Mouse (Mus musculus) liver, adult (tissue): ENCODE data around the gene Ndufaf2.

ENCODE experiments used
- GATA4 ChIP-seq: IDR thresholded peaks from 2 replicates; pipeline ENCODE4 v1.6.1; 2014; ENCODE audit warnings: mild to moderate bottlenecking, low read length; ENCODE audit not compliant: insufficient replicate concordance

Ndufaf2 gene

DNA sequence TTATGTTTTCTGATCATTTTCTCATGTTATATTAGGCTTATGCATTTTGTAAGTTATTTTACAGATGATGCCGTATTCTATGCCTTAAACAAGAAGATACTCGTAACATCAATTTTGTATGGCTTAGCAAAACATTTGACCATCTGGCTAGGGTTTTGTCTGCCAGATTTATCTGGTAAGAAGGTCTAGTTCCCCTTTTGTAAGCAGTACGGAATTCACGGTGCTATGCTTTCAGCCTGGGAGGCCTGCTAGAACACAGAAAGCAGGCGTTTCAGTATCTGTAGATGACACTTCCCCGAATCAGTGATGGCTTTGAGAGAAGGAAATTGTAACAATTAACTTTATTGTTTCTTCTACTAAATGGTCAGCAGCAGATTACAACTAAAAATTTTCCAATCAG is 80.9 kb downstream of the Ndufaf2 start:
- no peak for TF ChIP-seq GATA4

DNA sequence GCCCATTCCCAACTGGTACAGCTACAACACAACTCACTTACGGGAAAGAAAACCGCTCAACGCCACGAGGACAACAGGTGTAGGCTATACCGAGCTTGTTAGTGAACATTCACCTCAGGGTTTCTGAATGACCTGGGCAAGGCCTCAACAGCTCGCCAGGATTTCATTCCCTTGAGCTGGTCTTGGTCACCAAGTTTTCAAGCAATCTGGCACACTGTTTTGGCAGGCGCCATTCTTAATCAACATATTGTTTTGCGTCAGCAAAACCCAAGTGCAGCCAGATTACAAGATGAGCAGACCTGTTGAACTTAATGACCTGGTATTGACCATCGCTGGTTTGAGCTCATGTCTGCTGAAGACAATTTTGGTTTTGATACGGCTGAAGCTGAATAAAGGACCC is 88.3 kb downstream of the Ndufaf2 start:
- no peak for TF ChIP-seq GATA4

DNA sequence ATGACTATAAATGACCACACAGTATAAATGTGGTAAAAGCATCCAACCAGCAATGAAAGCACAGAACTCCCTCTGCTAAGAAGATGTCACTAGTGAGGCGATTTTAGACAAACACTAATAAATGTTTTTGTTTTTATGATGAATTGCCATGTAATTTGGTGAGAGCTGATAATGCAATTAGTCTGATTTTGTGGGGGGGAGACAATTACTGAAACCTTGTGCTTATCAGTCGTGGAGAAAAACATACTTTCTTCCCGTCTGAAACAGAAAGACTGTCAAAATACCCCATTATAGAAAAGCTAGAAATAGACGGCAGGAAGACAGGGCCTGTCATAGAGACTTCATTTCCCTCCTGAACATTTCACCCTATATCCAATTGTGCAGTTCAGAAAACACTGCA is 89.3 kb downstream of the Ndufaf2 start:
- TF ChIP-seq GATA4, result no peak

DNA sequence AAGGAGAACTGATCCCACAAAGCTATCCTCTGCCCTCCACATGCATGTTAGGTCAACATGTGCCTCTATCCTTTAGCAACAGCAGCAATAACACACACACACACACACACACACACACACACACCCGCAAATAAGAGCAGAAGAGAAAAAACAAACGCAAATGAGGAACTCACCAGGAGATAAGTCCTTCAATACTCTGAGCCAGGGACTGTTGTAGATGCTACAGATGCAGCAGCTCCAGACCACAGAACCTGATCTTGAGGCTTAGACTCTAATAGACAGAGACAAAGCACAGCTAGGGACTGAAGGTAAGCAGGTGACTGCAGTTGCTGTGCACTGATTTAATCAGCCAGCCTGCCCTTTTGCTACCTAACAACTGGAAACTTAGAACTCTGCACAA is 92.4 kb downstream of the Ndufaf2 start:
- no peak for TF ChIP-seq GATA4

DNA sequence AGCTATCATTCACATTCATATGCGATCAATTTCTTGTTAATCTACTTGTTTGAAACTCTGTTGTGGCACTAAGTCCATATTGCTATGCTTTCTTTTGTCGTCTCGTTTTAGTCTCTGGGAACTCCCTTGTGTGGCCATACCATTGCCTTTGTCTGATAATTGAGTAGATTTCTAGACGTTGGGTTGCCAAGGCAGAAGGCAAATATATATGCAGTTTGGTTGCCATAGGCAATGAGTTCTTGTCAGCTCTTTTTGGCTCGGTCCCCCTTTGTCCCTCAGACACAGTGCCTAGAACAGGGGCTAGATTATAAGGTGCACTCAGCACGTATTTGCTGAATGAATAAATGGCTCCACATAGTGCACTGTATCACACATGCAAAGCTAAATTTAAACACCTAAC is 94.1 kb downstream of the Ndufaf2 start:
- no peak for TF ChIP-seq GATA4

DNA sequence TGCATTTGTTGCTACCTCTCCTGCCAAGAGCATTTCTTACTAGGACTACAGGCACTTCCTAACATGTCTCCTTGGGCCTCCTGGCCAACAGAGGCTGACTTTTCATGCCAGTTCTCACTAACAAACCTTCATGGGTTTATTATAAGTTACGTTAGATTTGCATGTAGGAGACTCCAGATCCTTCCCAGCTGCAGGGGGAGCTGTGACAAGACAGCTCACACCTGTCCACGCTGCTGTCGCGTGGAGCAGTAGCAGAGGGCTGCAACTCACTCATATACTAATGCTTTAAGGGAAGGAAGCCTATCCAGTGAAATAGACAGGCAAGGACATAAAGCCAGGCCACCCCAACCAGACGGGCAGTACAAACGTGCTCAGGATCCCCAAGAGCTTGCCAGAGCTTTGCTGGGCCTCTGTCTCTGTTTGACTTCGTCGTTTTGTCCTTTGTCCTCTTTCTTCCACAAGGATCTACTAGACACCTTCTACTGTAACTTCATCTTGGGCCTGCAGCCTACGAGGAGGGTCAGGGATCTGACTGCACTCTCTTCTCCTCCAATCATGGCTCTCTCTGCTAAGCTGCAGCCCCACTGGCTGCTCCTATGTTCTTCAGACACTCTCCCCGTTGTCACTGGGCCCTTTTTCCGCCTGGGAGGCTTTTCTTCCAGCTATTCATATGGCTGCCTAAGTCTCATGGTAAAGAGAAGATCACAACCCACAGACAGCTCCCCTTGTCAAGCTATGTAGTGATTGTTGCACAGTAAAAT is 94.9 kb downstream of the Ndufaf2 start:
- no peak for TF ChIP-seq GATA4

DNA sequence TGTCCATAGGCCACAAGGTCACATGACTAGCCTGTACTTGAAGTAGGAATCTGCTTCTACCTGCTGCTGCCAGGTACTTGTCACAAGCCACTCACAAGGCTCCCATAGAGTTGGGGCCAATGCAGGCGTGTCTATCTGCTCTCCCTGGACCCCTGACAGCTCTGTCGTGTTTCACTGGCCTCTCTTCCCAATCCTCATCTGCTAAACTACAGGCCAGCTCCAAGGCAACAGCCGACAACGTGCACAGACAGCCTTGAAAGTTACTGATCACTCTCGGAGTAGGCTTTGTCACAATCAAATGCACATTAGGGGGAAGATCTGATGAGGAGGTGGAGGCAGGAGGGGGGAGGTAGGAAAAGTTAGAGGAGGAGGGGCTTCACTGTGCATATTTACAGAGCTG is 95.5 kb downstream of the Ndufaf2 start:
- no peak for TF ChIP-seq GATA4

DNA sequence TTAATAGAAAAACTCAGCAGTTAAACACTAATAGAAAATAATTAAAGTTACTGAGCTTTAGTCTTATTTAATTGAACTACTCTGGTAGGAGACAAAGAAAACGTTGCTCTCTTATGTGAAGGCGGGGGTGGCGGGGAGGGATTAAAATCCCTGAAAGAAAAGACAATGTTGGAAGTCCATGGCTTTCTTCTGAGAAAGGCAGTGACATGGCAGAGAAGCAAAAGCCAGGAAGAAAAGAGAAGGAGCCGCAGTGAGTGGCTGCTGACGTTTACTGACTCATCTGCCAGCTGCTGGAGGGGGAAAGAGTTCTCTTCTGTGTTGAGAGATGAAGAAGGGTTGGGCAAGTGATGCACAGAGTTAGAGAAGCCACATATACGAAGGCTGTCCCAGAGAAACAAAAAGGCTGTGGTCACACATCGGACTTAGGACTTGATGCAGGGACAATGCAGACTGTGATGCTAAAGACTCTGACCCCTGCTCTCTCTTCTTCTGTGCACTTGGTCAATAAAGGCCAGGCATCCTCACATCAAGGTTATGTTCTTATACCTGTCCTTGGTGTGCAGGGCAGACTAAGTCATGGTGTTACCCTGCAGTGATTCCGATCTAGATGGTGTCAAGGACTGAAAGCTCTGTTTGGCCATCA is 97.4 kb downstream of the Ndufaf2 start:
- TF ChIP-seq GATA4, result no peak

DNA sequence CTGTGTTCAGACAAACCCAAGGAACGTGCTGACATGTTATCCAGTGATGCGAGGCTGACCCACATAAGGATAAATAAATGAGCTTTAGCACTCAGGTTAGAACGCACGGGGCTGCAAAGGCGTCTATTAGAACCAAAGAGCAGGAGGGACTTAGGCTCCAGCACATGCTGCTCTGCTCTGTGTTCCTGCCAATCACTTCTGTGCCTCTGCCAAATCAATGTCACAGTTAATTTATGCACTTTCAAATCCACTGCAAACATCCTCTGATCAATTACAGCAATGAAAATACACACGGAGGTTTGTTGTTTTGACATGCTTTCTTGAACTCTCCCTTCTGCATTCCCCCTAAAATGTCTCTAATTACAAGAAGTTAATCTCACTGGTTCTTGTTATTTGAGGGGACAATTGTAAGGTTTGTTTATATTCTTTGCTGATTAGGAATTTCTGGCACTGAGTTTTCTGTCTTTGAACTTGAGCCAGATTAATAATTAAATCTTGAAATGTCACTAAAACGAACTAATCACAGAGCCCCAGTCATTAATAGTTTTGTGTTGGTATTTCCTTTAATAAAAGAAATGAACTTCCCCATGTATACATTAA is 98.0 kb downstream of the Ndufaf2 start:
- no peak for TF ChIP-seq GATA4

DNA sequence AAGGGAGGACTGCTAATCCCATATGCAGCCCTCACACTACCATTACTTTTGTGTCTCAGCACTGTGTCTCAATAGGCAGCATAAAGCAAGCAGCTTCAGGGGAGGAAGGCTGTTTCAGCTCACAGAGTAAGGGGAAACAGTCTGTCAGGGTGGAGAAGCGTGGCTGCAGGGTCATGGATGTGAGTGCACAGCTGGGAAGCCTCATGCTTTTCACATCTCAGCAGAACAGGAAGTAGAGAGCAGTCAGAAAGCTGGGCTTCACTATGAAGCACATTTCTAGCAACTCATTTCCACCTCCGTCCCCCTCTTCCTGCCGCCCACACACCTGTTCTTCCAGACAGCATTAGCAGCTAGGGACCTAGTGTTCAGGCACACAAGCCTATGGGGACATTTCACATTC is 101.5 kb downstream of the Ndufaf2 start:
- no peak for TF ChIP-seq GATA4

DNA sequence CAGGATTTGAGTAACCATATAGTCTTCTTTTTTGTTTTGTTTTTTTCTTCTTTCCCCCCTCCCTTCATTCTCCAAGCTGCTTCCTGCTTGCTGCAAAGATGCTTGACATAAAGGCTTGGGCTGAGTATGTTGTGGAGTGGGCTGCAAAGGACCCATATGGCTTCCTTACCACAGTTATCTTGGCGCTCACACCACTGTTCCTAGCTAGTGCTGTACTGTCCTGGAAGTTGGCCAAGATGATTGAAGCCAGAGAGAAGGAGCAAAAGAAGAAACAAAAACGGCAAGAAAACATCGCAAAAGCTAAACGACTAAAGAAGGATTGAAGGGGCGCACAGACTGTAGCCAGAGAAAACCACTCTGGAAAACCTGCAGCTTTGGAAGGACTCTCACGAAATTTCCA is 111.1 kb downstream of the Ndufaf2 start:
- TF ChIP-seq GATA4, result no peak

DNA sequence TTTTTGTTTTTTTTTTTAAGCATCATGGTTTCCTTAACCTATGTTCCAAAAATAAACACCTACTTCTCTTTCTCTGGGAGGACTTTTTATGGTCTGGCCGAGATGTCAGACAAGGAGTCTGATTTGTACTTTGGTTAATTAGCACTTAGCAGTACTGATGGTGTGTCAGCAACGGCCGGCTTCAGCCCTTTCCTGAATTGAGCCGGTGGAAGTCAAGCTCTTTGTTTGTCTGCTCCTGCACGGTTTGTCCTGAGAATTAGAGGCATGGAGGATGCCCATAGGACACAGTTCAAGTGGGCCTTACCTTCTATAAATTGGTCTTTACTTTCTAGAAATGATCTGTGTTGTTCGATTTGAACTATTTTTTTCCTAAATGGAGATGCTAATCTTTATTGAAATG is 111.5 kb downstream of the Ndufaf2 start:
- no peak for TF ChIP-seq GATA4

DNA sequence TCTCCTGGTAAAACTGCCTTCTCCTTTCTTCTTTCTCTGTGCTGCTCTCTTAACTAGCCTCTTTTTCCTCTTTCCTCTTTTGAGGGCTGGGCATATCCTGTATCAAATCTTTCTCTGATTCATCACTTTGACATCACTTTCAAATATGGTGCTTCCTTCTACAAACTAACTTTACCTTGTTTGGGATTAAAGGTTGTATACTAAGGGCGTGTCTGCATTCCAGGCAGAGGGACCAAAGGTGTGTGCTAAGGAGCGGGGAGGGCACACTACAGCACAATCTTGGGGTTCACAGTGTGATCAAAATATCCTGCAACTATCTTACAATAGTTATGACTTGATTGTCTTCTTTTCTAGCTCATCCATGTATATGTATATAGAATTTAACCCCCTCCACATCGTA is 112.4 kb downstream of the Ndufaf2 start:
- TF ChIP-seq GATA4, result no peak

DNA sequence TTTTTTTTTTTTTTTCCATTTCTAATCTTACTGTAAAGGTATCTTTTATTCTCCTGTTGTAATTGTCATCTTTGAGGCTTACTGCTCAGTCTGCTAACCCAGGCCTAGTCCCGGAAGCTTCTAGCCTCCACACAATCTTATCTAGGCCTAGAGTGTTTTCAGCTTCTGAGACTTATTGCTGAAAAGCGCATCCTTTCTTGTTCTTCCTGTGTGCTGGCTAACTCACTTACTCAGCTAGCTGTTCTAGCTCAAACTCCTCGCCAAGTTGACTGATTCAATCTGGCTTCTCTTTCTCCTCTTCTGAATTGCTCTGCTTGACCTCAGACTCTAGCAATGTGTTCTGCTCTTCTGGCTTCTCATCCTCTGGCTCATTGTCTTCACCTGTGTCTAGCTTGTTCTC is 112.8 kb downstream of the Ndufaf2 start:
- no peak for TF ChIP-seq GATA4

DNA sequence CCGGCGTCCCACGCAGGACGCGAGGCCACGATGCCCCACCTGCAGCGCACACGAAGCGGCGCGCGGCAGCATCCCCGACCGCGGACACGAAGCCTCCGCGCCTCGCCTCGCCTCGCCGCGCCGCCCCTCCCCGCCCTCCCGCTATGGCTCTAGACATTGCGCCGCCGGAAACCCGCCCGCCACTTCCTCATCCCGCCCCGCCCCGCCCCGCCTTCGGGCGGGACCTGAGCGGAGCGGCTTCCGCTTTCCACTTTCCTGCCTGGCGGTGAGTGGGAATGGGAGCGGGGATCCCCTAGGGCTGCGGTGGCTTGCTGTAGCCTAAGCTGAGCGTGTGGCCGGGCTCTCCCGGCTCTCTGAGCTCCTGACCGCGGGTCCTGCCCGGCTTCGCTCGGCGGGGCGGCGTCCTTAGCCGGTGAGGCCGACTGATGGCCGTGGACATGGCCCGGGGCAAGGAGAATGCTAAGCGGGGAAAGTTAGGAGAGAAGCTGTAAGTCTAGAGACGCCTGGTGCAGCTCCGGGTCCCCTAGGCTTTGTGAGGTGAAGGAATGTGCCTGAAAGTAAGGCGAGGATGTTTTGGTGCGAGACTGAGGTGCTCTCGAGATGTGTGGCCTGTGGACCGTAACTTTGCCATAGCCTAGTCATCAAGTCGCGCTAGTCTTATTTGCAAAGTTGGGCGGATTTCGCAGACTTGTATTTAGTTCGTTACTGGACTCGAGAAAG is 114.0 kb downstream of the Ndufaf2 start, which contains the start of gene Smim15:
Smim15 (plus strand) TSS at position 225 of the 720 bp plus-strand sequence.
- peak; percentile 26; the same call in 1 of the 2 replicates for TF ChIP-seq GATA4
